Mouse (Mus musculus) MEL (cell line): ENCODE data around the gene Prpf40a. TPM values are rescaled to one million over a fixed set of nuclear protein-coding genes. Genes with fewer than 3 reads are reported as not detected.

Experiments used
- DNase-seq: peaks from one replicate; pipeline ENCODE4 v3.0.0; 2011; ENCODE audit warnings: low read depth, low spot score
- H3K27ac ChIP-seq: 2 replicates; pipeline ENCODE4 v1.5.1; 2012; ENCODE audit warnings: low read depth, mild to moderate bottlenecking, control low read depth, low read length, moderate library complexity; ENCODE audit not compliant: control insufficient read depth
- H3K27me3 ChIP-seq, 2 experiments: fragments of 150-350 bp in 1 of 2; sonication (generic) in 1 of 2; 2 replicates each; pipeline ENCODE4 v1.6.1; 2012; ENCODE audit warnings: low read length in 2 of 2, mild to moderate bottlenecking in 2 of 2, improper control_type of control experiment in 1 of 2, moderate library complexity in 1 of 2; ENCODE audit not compliant: insufficient read depth in 2 of 2, control insufficient read depth in 1 of 2
- H3K36me3 ChIP-seq, 2 experiments: 2 replicates each; pipeline ENCODE4 v1.6.1; 2012 to 2014; ENCODE audit warnings: low read length in 2 of 2, improper control_type of control experiment in 1 of 2, inconsistent platforms in 1 of 2, mild to moderate bottlenecking in 1 of 2; ENCODE audit not compliant: insufficient read depth in 2 of 2, control insufficient read depth in 1 of 2
- H3K4me1 ChIP-seq, 2 experiments: fragments of 150-350 bp in 1 of 2; sonication (generic) in 1 of 2; 2 replicates each; pipeline ENCODE4 v1.6.1; 2012; ENCODE audit warnings: low read length in 2 of 2, improper control_type of control experiment in 1 of 2, mild to moderate bottlenecking in 1 of 2; ENCODE audit not compliant: insufficient read depth in 2 of 2, control insufficient read depth in 1 of 2
- H3K4me3 ChIP-seq, 2 experiments: fragments of 150-350 bp in 1 of 2; sonication (generic) in 1 of 2; 2 replicates each; pipeline ENCODE4 v1.5.1; 2012; ENCODE audit warnings: low read depth in 2 of 2, low read length in 2 of 2, mild to moderate bottlenecking in 2 of 2, moderate library complexity in 2 of 2, control low read depth in 1 of 2, improper control_type of control experiment in 1 of 2; ENCODE audit not compliant: control insufficient read depth in 1 of 2, insufficient read depth in 1 of 2
- H3K79me2 ChIP-seq: 2 replicates; pipeline ENCODE4 v1.6.1; 2012; ENCODE audit warnings: mild to moderate bottlenecking, low read length, moderate library complexity; ENCODE audit not compliant: control insufficient read depth, poor library complexity, insufficient read depth
- H3K9ac ChIP-seq: 2 replicates; pipeline ENCODE4 v1.6.1; 2012; ENCODE audit warnings: low read depth, mild to moderate bottlenecking, control low read depth, low read length, moderate library complexity; ENCODE audit not compliant: control insufficient read depth, poor library complexity, severe bottlenecking
- H3K9me3 ChIP-seq: fragments of 150-350 bp; sonication (generic); replicated peaks from 2 replicates; pipeline ENCODE4 v1.6.1; 2012; ENCODE audit warnings: mild to moderate bottlenecking, low read length, improper control_type of control experiment, moderate library complexity; ENCODE audit not compliant: insufficient read depth
- BHLHE40 ChIP-seq: IDR thresholded peaks from 2 replicates; pipeline ENCODE4 v1.6.1; 2012; ENCODE audit warnings: low read depth, mild to moderate bottlenecking, inconsistent platforms, low read length, improper control_type of control experiment, borderline replicate concordance
- CHD2 ChIP-seq: IDR thresholded peaks from 2 replicates; pipeline ENCODE4 v1.6.1; 2011; ENCODE audit warnings: low read length, improper control_type of control experiment
- E2F4 ChIP-seq: IDR thresholded peaks from 2 replicates; pipeline ENCODE4 v1.6.1; 2011; ENCODE audit warnings: low read depth, low read length, improper control_type of control experiment, borderline replicate concordance
- EP300 ChIP-seq, 2 experiments: IDR thresholded peaks; 2 replicates each; pipeline ENCODE4 v1.6.1; 2011; ENCODE audit warnings: improper control_type of control experiment in 2 of 2, low read length in 2 of 2, low read depth in 1 of 2, mild to moderate bottlenecking in 1 of 2
- ETS1 ChIP-seq: IDR thresholded peaks from 2 replicates; pipeline ENCODE4 v1.6.1; 2012; ENCODE audit warnings: low read depth, mild to moderate bottlenecking, inconsistent platforms, low read length, improper control_type of control experiment, moderate library complexity
- GABPA ChIP-seq: IDR thresholded peaks from 2 replicates; pipeline ENCODE4 v1.6.1; 2012; ENCODE audit warnings: low read depth, mild to moderate bottlenecking, inconsistent platforms, low read length, improper control_type of control experiment, moderate library complexity
- JUND ChIP-seq: IDR thresholded peaks from 2 replicates; pipeline ENCODE4 v1.6.1; 2011; ENCODE audit warnings: low read depth, mild to moderate bottlenecking, improper control_type of control experiment, low read length
- KAT2A ChIP-seq: conservative IDR thresholded peaks from 2 replicates; pipeline ENCODE4 v1.6.1; 2012; ENCODE audit warnings: low read depth, low read length, improper control_type of control experiment, inconsistent platforms
- MAFK ChIP-seq: IDR thresholded peaks from 2 replicates; pipeline ENCODE4 v1.6.1; 2011; ENCODE audit warnings: low read depth, mild to moderate bottlenecking, low read length, improper control_type of control experiment, borderline replicate concordance
- MXI1 ChIP-seq: IDR thresholded peaks from 2 replicates; pipeline ENCODE4 v1.6.1; 2011; ENCODE audit warnings: mild to moderate bottlenecking, low read depth, low read length, improper control_type of control experiment
- MYB ChIP-seq: IDR thresholded peaks from 2 replicates; pipeline ENCODE4 v1.6.1; 2011; ENCODE audit warnings: mild to moderate bottlenecking, low read depth, low read length, improper control_type of control experiment
- MYC ChIP-seq: IDR thresholded peaks from 2 replicates; pipeline ENCODE4 v1.6.1; 2011; ENCODE audit warnings: low read depth, mild to moderate bottlenecking, low read length, improper control_type of control experiment, moderate library complexity
- NELFE ChIP-seq: IDR thresholded peaks from 2 replicates; pipeline ENCODE4 v1.6.1; 2011; ENCODE audit warnings: low read depth, low read length, improper control_type of control experiment
- POLR2A ChIP-seq, 2 experiments: IDR thresholded peaks; 2 replicates each; pipeline ENCODE4 v1.6.1; 2011 to 2012; ENCODE audit warnings: low read length in 2 of 2, mild to moderate bottlenecking in 2 of 2, control low read depth in 1 of 2, improper control_type of control experiment in 1 of 2, low read depth in 1 of 2, moderate library complexity in 1 of 2; ENCODE audit not compliant: control insufficient read depth in 1 of 2, insufficient read depth in 1 of 2, poor library complexity in 1 of 2
- POLR2AphosphoS5 ChIP-seq: IDR thresholded peaks from 2 replicates; pipeline ENCODE4 v1.6.1; 2012; ENCODE audit warnings: low read depth, borderline replicate concordance, mild to moderate bottlenecking, inconsistent platforms, low read length, moderate library complexity, mixed read lengths
- SIN3A ChIP-seq: IDR thresholded peaks from 2 replicates; pipeline ENCODE4 v1.6.1; 2012; ENCODE audit warnings: low read length, improper control_type of control experiment, inconsistent platforms
- SMC3 ChIP-seq: IDR thresholded peaks from 2 replicates; pipeline ENCODE4 v1.6.1; 2011; ENCODE audit warnings: low read depth, low read length, improper control_type of control experiment
- TBP ChIP-seq: IDR thresholded peaks from 2 replicates; pipeline ENCODE4 v1.8.0; 2011; ENCODE audit warnings: low read depth, low read length, improper control_type of control experiment
- TCF12 ChIP-seq: IDR thresholded peaks from 2 replicates; pipeline ENCODE4 v1.6.1; 2014; ENCODE audit warnings: low read depth, mild to moderate bottlenecking, inconsistent platforms, low read length, improper control_type of control experiment, moderate library complexity
- USF2 ChIP-seq, 2 experiments: IDR thresholded peaks; 2 replicates each; pipeline ENCODE4 v1.6.1; 2011 to 2012; ENCODE audit warnings: improper control_type of control experiment in 2 of 2, low read length in 2 of 2, borderline replicate concordance in 1 of 2, inconsistent platforms in 1 of 2, low read depth in 1 of 2, mild to moderate bottlenecking in 1 of 2; ENCODE audit not compliant: insufficient read depth in 1 of 2
- ZC3H11A ChIP-seq: IDR thresholded peaks from 2 replicates; pipeline ENCODE4 v1.6.1; 2012; ENCODE audit warnings: low read depth, mild to moderate bottlenecking, inconsistent platforms, low read length, improper control_type of control experiment
- ZKSCAN1 ChIP-seq: IDR thresholded peaks from 2 replicates; pipeline ENCODE4 v1.6.1; 2012; ENCODE audit warnings: low read depth, mild to moderate bottlenecking, inconsistent platforms, low read length, improper control_type of control experiment, moderate library complexity
- ZNF384 ChIP-seq: IDR thresholded peaks from 2 replicates; pipeline ENCODE4 v1.6.1; 2012; ENCODE audit warnings: low read depth, mild to moderate bottlenecking, inconsistent platforms, low read length, improper control_type of control experiment
- polyA plus RNA-seq, 2 experiments: library from polyadenylated mRNA; stranded (reverse) in 1 of 2; unstranded in 1 of 2; fragments of >175 nt in 1 of 2; fragments of >200 nt in 1 of 2; gene quantifications; 2 replicates each; pipeline versions ENCODE4 v1.2.1 to v1.2.4; 2012; ENCODE audit warnings: low replicate concordance in 2 of 2, low read depth in 1 of 2; ENCODE audit not compliant: insufficient read length in 2 of 2, insufficient read depth in 1 of 2, missing spikeins in 1 of 2
- total RNA-seq: library from RNA; depleted of rRNA; stranded (reverse); fragments of 300-350 nt; gene quantifications from 2 replicates; pipeline ENCODE4 v1.2.3, GENCODE M21; 2012

Gene Prpf40a
- total and polyA plus RNA-seq, 3 experiments: 82.9 to 98.5 (median 94.9) TPM

DNA sequence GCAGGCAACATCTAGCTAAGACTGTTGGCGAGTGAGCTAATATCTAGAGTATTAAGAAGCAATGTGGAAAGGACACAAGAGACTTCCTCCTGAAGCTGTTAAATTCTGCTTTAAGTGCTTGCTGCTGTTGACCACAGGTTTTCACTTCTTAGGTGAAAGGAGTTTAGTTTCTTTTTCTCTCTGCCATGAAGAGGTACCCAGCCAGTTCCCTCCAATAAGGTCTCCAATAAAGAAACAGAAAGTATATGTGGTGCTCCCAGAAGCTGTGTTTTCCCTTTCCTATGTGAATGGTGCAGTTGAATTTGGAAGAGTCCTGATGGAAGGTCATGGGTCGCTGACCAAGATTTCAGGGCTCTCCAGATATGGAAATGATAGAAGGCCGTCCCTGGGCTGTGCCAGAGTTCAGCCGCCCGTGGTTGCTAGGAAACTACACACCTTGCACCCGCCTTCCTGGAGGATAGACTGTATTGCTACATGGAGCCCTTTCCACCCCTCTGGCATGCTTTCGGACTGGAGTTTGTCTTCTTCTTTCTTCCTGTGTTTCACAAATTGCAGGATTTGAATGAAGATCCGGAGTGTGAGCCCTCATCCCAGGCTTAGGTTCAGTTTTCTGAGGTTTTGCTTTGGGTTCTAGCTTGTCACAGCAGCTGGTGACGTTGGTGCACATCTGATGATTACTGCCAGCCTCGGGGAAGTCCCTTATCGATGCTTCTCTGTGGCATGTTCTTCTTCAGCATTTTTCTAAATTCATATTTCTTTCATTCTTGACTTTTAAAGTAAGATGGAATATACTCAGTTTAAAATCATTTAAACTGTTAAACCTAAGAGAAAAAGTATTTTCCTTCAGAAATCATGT is 89.0 kb downstream of the Prpf40a start:
- DNase-seq: no peak
- Histone ChIP-seq H3K9ac (no peak overlapping the region), H3K4me3 (no peak overlapping the region), H3K9me3 (no peaks in the 10 kb centered on the region), H3K79me2 (no peaks in the 10 kb centered on the region), H3K27ac (no peak overlapping the region), H3K4me1 (no peaks in the 10 kb centered on the region), H3K27me3 (no peaks in the 10 kb centered on the region), H3K36me3 (no peaks in the 10 kb centered on the region)
- TF ChIP-seq EP300 (IDR thresholded peaks at IDR 0.05; ENCODE audit: low read depth in 1 of 2, low read length in 2 of 2): no peak
- no peak for TF ChIP-seq TCF12
- no peak for TF ChIP-seq TBP
- no peak for TF ChIP-seq E2F4
- TF ChIP-seq ZC3H11A: no peak
- TF ChIP-seq CHD2: no peak
- TF ChIP-seq POLR2AphosphoS5: no peak
- no peak for TF ChIP-seq GABPA
- TF ChIP-seq JUND: no peak
- TF ChIP-seq BHLHE40: no peak
- TF ChIP-seq MYB: no peak
- no peak for TF ChIP-seq SMC3
- no peak for TF ChIP-seq MXI1
- TF ChIP-seq MAFK: no peak
- no peak for TF ChIP-seq SIN3A
- TF ChIP-seq USF2 (IDR thresholded peaks at IDR 0.05; ENCODE audit: borderline replicate concordance in 1 of 2, insufficient read depth in 1 of 2, low read depth in 1 of 2, low read length in 2 of 2): no peak
- no peak for TF ChIP-seq KAT2A

DNA sequence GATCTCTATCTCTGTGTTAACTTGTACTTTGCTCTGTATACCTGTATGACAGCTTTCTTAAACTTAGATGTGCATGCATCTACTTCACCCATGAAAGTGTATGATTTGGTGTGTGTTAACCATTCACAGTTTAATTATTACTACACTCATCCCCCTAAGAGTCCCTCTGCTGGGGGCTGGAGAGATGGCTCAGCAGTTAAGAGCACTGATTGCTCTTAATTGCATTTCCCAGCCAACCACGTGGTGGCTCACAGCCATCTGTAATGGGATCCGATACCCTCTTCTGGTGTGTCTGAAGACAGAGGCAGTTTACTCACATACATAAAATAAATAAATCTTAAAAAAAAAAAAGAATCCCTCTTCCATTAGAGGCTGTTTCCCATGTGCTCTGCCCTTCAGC is 91.0 kb downstream of the Prpf40a start:
- TF ChIP-seq NELFE (no peak), MYB (no peak), ETS1 (no peak), POLR2A (IDR thresholded peaks at IDR 0.05; ENCODE audit: control insufficient read depth in 1 of 2, insufficient read depth in 1 of 2, low read depth in 1 of 2, low read length in 2 of 2, poor library complexity in 1 of 2) (no peak), ZKSCAN1 (no peak), ZNF384 (no peak), MYC (no peak), E2F4 (no peak)
- no peaks in the 10 kb centered on the region for H3K36me3 ChIP-seq
- H3K9ac ChIP-seq: no peak overlapping the region
- no peaks in the 10 kb centered on the region for H3K27me3 ChIP-seq
- H3K4me1 ChIP-seq: no peaks in the 10 kb centered on the region
- no peak overlapping the region for H3K4me3 ChIP-seq
- no peaks in the 10 kb centered on the region for H3K9me3 ChIP-seq
- DNase-seq: no peak
- H3K79me2 ChIP-seq: no peaks in the 10 kb centered on the region
- no peak overlapping the region for H3K27ac ChIP-seq
